Mouse (Mus musculus) myocyte (in vitro differentiated cells): ENCODE measurements at regions not wholly inside any gene's neighbourhood (a gene's known extent, or its start where the extent isn't known, plus 50 kb on each side); places are given as distances from the start of the nearest gene placed in this dataset.

ENCODE experiments used
- H3K27me3 ChIP-seq: one replicate; pipeline ENCODE4 v1.6.1; 2011; ENCODE audit not compliant: control insufficient read depth, insufficient read depth, insufficient read length
- H3K36me3 ChIP-seq: one replicate; pipeline ENCODE4 v1.6.1; 2011; ENCODE audit not compliant: control insufficient read depth, insufficient read depth
- H3K4me2 ChIP-seq: one replicate; pipeline ENCODE4 v1.6.1; 2011; ENCODE audit warnings: low read depth, control low read depth
- H3K4me3 ChIP-seq: one replicate; pipeline ENCODE4 v1.5.1; 2011; ENCODE audit warnings: mild to moderate bottlenecking, control low read depth, moderate library complexity
- H3K79me2 ChIP-seq: one replicate; pipeline ENCODE4 v1.6.1; 2011; ENCODE audit not compliant: control insufficient read depth, insufficient read depth
- H3ac ChIP-seq: one replicate; pipeline ENCODE4 v1.6.1; 2011; ENCODE audit not compliant: control insufficient read depth, insufficient read length
- CEBPB ChIP-seq: IDR thresholded peaks from 2 replicates; pipeline ENCODE4 v1.6.1; 2011; ENCODE audit warnings: mild to moderate bottlenecking, moderate library complexity; ENCODE audit not compliant: poor library complexity, insufficient read depth, severe bottlenecking
- E2F4 ChIP-seq: IDR thresholded peaks from one replicate; pipeline ENCODE4 v1.6.1; 2011; ENCODE audit warnings: mild to moderate bottlenecking, control low read depth, moderate library complexity; ENCODE audit not compliant: insufficient read depth
- MAX ChIP-seq: IDR thresholded peaks from one replicate; pipeline ENCODE4 v1.6.1; 2011; ENCODE audit warnings: low read depth, mild to moderate bottlenecking, control low read depth
- MYOD1 ChIP-seq, 3 experiments: IDR thresholded peaks; one replicate each; pipeline ENCODE4 v1.6.1; 2011; ENCODE audit warnings: control low read depth in 2 of 3, low read depth in 2 of 3, mild to moderate bottlenecking in 2 of 3, moderate library complexity in 1 of 3; ENCODE audit not compliant: insufficient read length in 2 of 3, control insufficient read depth in 1 of 3
- MYOG ChIP-seq, 3 experiments: IDR thresholded peaks; one replicate each; pipeline ENCODE4 v1.6.1; 2011; ENCODE audit warnings: control low read depth in 2 of 3, low read depth in 2 of 3, mild to moderate bottlenecking in 2 of 3; ENCODE audit not compliant: insufficient read length in 2 of 3, control insufficient read depth in 1 of 3, insufficient read depth in 1 of 3
- POLR2A ChIP-seq: IDR thresholded peaks from one replicate; pipeline ENCODE4 v1.6.1; 2011; ENCODE audit warnings: low read depth, mild to moderate bottlenecking, control low read depth, moderate library complexity; ENCODE audit not compliant: insufficient read length
- POLR2AphosphoS2 ChIP-seq: IDR thresholded peaks from one replicate; pipeline ENCODE4 v1.6.1; 2011; ENCODE audit warnings: low read depth, control low read depth; ENCODE audit not compliant: insufficient read length
- REST ChIP-seq: IDR thresholded peaks from one replicate; pipeline ENCODE4 v1.6.1; 2011; ENCODE audit warnings: mild to moderate bottlenecking, control low read depth, moderate library complexity; ENCODE audit not compliant: insufficient read depth, insufficient read length
- SRF ChIP-seq: IDR thresholded peaks from one replicate; pipeline ENCODE4 v1.6.1; 2011; ENCODE audit warnings: low read depth; ENCODE audit not compliant: control insufficient read depth, insufficient read length
- TCF12 ChIP-seq: IDR thresholded peaks from one replicate; pipeline ENCODE4 v1.6.1; 2011; ENCODE audit warnings: mild to moderate bottlenecking, control low read depth; ENCODE audit not compliant: poor library complexity, insufficient read depth, severe bottlenecking
- TCF3 ChIP-seq: IDR thresholded peaks from one replicate; pipeline ENCODE4 v1.6.1; 2011; ENCODE audit warnings: low read depth, control low read depth; ENCODE audit not compliant: insufficient read length
- USF1 ChIP-seq: IDR thresholded peaks from one replicate; pipeline ENCODE4 v1.6.1; 2011; ENCODE audit warnings: low read depth, mild to moderate bottlenecking, control low read depth, moderate library complexity

DNA sequence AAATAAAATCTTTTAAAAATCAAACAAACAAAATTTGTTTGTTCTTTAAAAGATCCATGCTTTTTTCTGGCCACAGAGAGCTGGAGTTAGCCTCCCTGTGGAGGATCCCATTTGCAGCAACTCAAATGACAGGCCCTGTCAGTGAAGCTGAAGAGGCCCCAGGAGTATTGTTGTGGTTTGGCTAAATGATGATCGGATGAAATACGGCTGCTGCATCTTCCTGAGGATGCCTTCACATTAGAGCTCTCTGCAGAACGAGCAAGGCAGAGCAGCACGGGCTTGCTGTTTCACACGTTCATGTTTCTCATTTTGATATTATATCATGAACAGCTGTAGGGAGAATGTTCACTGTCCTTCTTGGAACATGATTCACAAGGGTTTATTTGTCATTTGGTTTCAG, 76.8 kb downstream of the Polr2m start:
- Histone ChIP-seq H3K36me3 (no peaks in the 10 kb centered on the region), H3K4me3 (no peak overlapping the region), H3ac (no peak overlapping the region), H3K4me2 (no peak overlapping the region), H3K27me3 (no peaks in the 10 kb centered on the region), H3K79me2 (no peaks in the 10 kb centered on the region)
- no peak for TF ChIP-seq TCF12
- no peak for TF ChIP-seq POLR2AphosphoS2
- TF ChIP-seq MYOD1 (IDR thresholded peaks at IDR 0.05; ENCODE audit: control insufficient read depth in 1 of 3, insufficient read length in 2 of 3, low read depth in 2 of 3): no peak
- TF ChIP-seq USF1: no peak
- TF ChIP-seq REST: no peak
- no peak for TF ChIP-seq MAX
- TF ChIP-seq CEBPB: no peak
- TF ChIP-seq E2F4: no peak

- no peaks in the 10 kb centered on the region for H3K36me3 ChIP-seq
- TF ChIP-seq CEBPB (no peak), MYOD1 (IDR thresholded peaks at IDR 0.05; ENCODE audit: control insufficient read depth in 1 of 3, insufficient read length in 2 of 3, low read depth in 2 of 3) (no peak)
- H3K79me2 ChIP-seq: no peaks in the 10 kb centered on the region
- no peaks in the 10 kb centered on the region for H3K27me3 ChIP-seq
- no peak overlapping the region for H3ac ChIP-seq
- no peak overlapping the region for H3K4me3 ChIP-seq
- no peak overlapping the region for H3K4me2 ChIP-seq
Observed at GRCm38 (mm10) chr9:71404396-71405135, 81.2 kb downstream of the Polr2m start.

DNA sequence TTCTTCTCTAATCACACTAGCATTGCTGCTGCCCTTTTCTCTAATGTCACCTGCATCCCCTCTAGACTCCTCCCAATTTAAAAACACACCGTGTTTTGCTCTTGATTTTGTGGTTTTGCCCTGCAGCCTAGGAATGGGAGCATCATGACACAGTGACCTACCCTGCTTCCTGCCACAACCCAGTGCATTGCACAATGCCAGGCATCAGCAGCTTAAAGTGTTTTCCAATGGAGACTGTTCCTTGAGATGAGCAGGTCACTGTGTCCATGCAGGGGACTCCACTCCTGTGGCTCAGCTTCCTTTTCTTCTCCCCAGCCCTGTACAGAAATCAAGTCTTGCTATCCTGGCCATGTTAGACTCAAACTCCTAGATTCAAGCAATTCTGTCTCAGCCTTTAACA, 84.1 kb downstream of the Polr2m start:
- Histone ChIP-seq H3K79me2 (no peaks in the 10 kb centered on the region), H3K27me3 (no peaks in the 10 kb centered on the region), H3K36me3 (no peaks in the 10 kb centered on the region), H3K4me3 (no peak overlapping the region), H3K4me2 (no peak overlapping the region), H3ac (no peak overlapping the region)
- TF ChIP-seq POLR2A (no peak), REST (no peak)

DNA sequence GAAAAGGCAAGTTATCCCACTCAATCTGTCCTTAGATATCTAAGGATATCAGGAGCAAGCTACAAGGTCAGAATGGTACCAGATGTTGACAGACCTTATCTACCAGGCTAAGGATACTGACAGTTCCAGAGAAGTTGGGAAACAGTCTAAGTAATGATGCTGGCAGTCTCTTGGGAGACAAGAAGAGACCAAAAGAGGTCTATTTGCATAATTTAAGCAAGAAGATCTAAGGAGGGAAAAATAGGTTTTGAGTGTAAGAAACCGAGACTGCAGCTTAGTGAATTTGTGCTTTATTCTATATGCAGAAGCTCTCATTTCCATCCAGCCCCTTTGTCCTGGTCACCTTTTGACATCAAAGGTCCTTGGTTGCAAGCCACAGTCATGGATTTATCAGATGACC, 86.4 kb downstream of the Polr2m start:
- H3ac ChIP-seq: no peak overlapping the region

DNA sequence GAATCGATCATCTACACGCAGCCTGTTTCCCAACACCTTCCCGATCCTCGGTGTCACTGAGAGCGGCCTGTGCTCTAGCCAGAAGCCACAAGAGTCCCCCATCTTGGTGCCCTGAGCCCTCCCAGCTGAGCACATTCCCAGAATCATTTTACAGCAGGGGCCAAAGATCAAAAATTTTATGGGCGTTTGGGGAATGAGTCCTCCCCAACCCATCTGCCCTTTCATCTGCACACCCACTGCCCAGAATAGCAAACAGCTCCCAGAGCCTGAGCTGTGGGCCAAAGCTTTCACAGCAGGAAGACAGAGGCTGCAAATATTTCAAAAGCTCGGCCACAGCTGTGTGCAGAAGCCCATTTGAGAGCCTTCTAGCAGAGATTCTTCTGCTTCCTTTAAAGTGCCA, 89.0 kb downstream of the Polr2m start:
- no peak for TF ChIP-seq TCF3
- TF ChIP-seq MYOD1 (IDR thresholded peaks at IDR 0.05; ENCODE audit: control insufficient read depth in 1 of 3, insufficient read length in 2 of 3, low read depth in 2 of 3): no peak
- no peak for TF ChIP-seq TCF12
- TF ChIP-seq E2F4: no peak
- no peak for TF ChIP-seq SRF
- TF ChIP-seq CEBPB: no peak
- no peak for TF ChIP-seq MAX
- no peak for TF ChIP-seq MYOG (IDR thresholded peaks at IDR 0.05; ENCODE audit: control insufficient read depth in 1 of 3, insufficient read depth in 1 of 3, insufficient read length in 2 of 3, low read depth in 2 of 3)
- TF ChIP-seq USF1: no peak
- TF ChIP-seq POLR2A: no peak
- TF ChIP-seq POLR2AphosphoS2: no peak
- TF ChIP-seq REST: no peak
- H3K27me3 ChIP-seq: no peaks in the 10 kb centered on the region
- no peak overlapping the region for H3ac ChIP-seq
- no peak overlapping the region for H3K4me2 ChIP-seq
- H3K4me3 ChIP-seq: no peak overlapping the region
- H3K36me3 ChIP-seq: no peaks in the 10 kb centered on the region
- no peaks in the 10 kb centered on the region for H3K79me2 ChIP-seq

More for the DNA sequence above, 86.4 kb downstream of the Polr2m start:
- Histone ChIP-seq H3K36me3 (no peaks in the 10 kb centered on the region), H3K4me3 (no peak overlapping the region), H3K27me3 (no peaks in the 10 kb centered on the region), H3K4me2 (no peak overlapping the region), H3K79me2 (no peaks in the 10 kb centered on the region)
- TF ChIP-seq MAX: no peak
- no peak for TF ChIP-seq TCF12
- no peak for TF ChIP-seq MYOD1 (IDR thresholded peaks at IDR 0.05; ENCODE audit: control insufficient read depth in 1 of 3, insufficient read length in 2 of 3, low read depth in 2 of 3)
- TF ChIP-seq E2F4: no peak
- no peak for TF ChIP-seq POLR2A
- no peak for TF ChIP-seq SRF
- no peak for TF ChIP-seq POLR2AphosphoS2
- no peak for TF ChIP-seq TCF3
- no peak for TF ChIP-seq MYOG (IDR thresholded peaks at IDR 0.05; ENCODE audit: control insufficient read depth in 1 of 3, insufficient read depth in 1 of 3, insufficient read length in 2 of 3, low read depth in 2 of 3)
- no peak for TF ChIP-seq USF1
- no peak for TF ChIP-seq REST
- TF ChIP-seq CEBPB: no peak
